Mouse (Mus musculus): ENCODE results near the gene Fgfr2.
"Not testable (repeated sequence)": the region's sequence is repeated elsewhere in the genome, so short reads cannot be mapped to it uniquely, and the experiment has no call there.

Gene Fgfr2

DNA sequence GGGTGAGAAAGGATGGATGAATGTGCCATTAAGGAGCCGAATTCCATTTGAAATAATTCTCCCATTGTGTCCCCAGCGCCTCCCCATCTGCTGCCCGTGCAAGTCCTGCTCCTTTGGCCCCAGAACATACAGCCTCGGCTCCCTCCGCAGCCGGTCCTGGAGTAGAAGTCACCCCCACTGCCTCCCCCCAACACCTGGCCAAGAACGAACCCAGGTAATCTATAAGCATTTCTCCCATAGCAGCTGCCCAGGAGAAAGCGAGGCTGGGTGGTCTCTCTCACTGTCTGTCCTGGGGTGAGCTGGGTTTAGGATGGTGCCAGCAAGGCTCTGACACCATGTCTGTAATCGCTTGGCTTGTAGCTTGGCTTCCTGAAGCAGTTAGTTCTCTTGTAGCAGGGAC is 2448.6 kb downstream of the Fgfr2 start:
- in situ Hi-C loops (cut with MboI; ENCODE audit: unreplicated experiment in 2 of 2): no loop called here

- in situ Hi-C loops (cut with MboI; ENCODE audit: unreplicated experiment in 2 of 2): no loop called here
These were observed 2449.7 kb downstream of the Fgfr2 start for GRCm38 (mm10) chr7:130673169-130674033.

GRCm38 (mm10) chr7:130671301-130671700 is 2451.8 kb downstream of the Fgfr2 start:
- in situ Hi-C loops (cut with MboI; ENCODE audit: unreplicated experiment in 2 of 2): no loop called here

GRCm38 (mm10) chr7:130670358-130670757 is 2452.8 kb downstream of the Fgfr2 start:
- in situ Hi-C loops (cut with MboI; ENCODE audit: unreplicated experiment in 2 of 2): no loop called here

DNA sequence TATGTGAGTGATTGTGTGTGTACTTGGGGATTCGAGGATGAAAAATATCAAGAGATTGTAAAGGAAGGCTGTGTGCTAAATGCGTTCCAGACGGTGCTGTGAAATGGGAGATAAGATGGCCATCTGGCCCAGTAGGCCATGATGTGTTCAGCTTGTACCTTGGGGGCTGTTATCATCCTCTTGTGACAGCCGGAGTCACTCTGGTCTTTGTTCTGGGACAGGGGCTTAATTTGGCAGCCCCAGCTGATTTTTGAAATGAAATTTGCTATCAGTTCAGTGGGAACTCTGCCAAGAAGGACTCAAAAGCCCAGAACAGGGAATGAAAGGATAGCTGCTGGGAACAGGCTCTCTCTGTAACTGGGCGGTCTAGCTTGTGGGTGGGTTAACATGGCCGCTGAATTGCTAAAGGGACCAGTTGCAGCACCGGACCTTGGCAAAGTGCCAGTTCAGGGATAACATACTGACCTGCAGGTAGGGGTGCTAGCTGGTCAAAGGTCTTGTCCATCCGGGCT is 2453.7 kb downstream of the Fgfr2 start:
- in situ Hi-C loops (cut with MboI; ENCODE audit: unreplicated experiment in 2 of 2): no loop called here

- in situ Hi-C loops (cut with MboI; ENCODE audit: unreplicated experiment in 2 of 2): no loop called here
These were observed 2454.3 kb downstream of the Fgfr2 start for GRCm38 (mm10) chr7:130668729-130669281.

- in situ Hi-C loops (cut with MboI; ENCODE audit: unreplicated experiment in 2 of 2): not testable (repeated sequence)
These were observed 2455.1 kb downstream of the Fgfr2 start for GRCm38 (mm10) chr7:130668013-130668412.

DNA sequence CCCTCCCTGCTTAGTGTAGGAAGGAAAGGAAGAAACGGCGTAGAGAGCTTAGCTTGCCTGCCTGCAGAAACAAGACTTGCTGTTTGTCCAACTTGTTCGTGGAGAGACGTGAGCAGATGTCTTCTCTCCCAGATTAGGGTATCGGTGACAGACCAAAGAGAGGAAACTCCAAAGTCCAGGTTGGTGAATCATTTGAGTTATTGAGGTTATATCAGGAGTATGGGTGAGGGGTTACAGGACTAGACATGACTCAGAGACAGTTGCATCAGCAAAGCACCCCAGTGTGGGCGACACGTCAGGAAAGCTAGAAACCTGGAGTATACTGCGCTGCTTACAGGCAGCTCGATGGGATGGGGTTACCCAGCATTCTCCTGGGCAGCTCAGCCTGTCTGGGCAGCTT is 2457.8 kb downstream of the Fgfr2 start:
- in situ Hi-C loops (cut with MboI; ENCODE audit: unreplicated experiment in 2 of 2): no loop called here

DNA sequence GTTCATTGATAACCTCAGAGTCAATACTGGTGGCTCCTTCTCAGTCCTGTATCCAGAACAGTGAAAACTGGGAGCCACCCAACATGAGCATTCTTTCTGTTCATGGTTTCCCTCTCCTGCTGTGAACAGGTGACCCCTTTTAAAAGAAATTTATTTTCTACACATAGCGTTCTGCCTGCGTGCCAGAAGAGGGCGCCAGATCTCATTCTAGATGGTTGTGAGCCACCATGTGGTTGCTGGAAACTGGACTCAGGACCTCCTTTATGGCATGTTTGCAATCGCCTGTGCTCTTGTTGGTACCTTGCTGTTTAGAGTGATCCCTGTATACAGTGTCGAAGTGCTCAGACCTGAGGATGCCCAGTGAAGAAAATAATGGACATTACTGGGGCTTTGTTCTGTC is 2458.5 kb downstream of the Fgfr2 start:
- in situ Hi-C loops (cut with MboI; ENCODE audit: unreplicated experiment in 2 of 2): no loop called here

GRCm38 (mm10) chr7:130664037-130664436 is 2459.1 kb downstream of the Fgfr2 start:
- in situ Hi-C loops (cut with MboI; ENCODE audit: unreplicated experiment in 2 of 2): no loop called here

DNA sequence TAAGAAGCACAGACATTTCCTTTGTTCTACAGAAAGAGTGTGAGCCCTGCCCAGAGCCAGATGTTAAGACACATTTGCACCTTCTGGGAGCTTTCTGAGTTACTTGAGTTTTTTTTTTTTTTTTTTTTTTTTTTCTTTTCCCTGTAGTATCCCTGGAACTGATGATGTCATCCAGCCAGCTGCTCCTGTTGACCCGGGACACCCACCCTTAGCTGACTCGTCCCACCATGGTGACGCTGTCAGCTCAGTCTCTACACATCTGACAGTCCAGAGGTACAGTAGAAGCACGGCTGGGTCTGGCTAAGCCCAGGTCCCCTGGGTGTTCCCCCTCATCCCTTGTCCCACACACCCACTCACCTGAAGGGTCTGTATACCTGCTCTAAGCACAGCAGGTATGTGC is 2460.3 kb downstream of the Fgfr2 start:
- in situ Hi-C loops (cut with MboI; ENCODE audit: unreplicated experiment in 2 of 2): no loop called here

- in situ Hi-C loops (cut with MboI; ENCODE audit: unreplicated experiment in 2 of 2): no loop called here
These were observed 2460.9 kb downstream of the Fgfr2 start for GRCm38 (mm10) chr7:130662250-130662649.

GRCm38 (mm10) chr7:130659129-130659528 is 2464.0 kb downstream of the Fgfr2 start:
- in situ Hi-C loops (cut with MboI; ENCODE audit: unreplicated experiment in 2 of 2): no loop called here

GRCm38 (mm10) chr7:130657751-130658150 is 2465.4 kb downstream of the Fgfr2 start:
- in situ Hi-C loops (cut with MboI; ENCODE audit: unreplicated experiment in 2 of 2): no loop called here

DNA sequence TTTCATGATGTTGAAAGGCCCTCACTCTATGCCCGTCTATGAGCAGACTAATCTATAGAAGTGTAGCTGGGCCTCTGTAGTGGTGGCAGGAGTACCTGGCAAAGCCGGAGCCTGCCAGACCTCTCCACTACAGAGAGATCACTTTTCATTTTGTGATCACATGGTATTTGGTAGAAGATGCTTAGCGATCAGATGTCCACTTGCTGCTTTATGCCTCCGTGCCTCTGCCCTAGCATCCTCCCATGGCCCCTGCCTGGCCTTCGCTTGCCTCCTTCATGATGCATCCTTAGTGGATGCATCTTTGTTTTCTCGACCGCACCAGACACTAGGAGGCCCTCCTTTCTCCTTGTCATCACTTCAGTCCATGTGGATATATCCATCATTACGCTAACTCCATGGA is 2466.2 kb downstream of the Fgfr2 start:
- in situ Hi-C loops (cut with MboI; ENCODE audit: unreplicated experiment in 2 of 2): no loop called here

- in situ Hi-C loops (cut with MboI; ENCODE audit: unreplicated experiment in 2 of 2): no loop called here
These were observed 2468.6 kb downstream of the Fgfr2 start for GRCm38 (mm10) chr7:130654562-130654961.

- in situ Hi-C loops (cut with MboI; ENCODE audit: unreplicated experiment in 2 of 2): no loop called here
These were observed 2470.1 kb downstream of the Fgfr2 start for GRCm38 (mm10) chr7:130653036-130653555.

DNA sequence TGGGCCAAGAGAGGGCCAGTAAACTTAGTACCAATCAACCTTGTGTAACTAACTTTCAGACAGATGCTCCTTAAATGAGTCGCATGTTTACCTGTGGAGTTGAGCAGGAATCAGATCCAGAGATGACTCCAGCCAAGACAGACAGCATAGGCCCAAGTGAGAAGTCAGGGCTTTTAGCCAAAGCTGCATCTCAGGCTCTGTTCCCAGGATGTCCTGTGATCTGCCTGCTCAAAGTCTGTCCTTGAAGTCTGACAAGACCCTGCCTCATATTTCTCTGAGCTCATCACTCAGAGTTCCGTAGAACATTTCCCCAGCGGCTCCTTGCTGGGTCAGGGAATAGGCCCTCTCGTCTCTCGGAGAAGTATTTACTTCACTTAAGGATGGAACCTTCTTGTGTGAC is 2472.5 kb downstream of the Fgfr2 start:
- in situ Hi-C loops (cut with MboI; ENCODE audit: unreplicated experiment in 2 of 2): no loop called here

DNA sequence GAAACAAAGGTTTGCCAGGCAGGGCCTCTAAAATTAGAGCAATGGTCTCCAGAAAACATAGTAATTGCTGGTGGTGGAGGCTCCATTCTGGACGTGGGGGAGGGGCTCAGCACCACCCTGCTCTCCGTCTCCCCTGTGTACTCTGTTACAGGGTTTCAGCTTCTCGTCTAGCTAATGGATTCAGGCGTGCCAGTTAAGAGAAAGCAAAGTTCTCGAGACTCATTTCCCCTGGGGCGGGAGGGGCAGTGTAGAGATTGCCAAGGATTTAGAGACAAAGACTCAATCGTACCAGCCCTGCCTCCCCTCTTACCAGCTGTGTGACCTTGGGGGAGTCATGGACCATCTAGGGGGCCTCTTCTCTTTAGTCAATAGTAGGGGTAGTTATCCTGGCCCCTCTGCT is 2473.9 kb downstream of the Fgfr2 start:
- in situ Hi-C loops (cut with MboI; ENCODE audit: unreplicated experiment in 2 of 2): no loop called here

GRCm38 (mm10) chr7:130648061-130648460 is 2475.1 kb downstream of the Fgfr2 start:
- in situ Hi-C loops (cut with MboI; ENCODE audit: unreplicated experiment in 2 of 2): no loop called here

DNA sequence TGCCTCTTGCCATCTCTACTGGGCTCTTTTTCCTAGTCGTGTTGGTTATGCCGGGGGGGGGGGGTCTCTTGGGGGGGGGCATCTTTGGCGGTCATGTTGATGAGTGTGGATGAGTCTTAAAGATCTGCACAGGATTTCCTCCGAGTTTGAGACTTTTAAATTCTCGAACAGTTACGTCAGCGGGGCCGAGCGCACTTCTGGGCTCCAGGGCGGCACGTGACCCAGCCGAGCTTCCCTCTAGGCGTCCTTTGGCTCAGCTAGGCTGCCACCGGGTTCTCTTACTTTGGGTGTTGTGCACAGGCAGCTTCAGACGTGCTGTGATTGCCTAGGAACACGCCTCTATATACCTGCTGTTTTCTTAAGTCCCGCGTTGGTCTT is 2476.4 kb downstream of the Fgfr2 start:
- in situ Hi-C loops (cut with MboI; ENCODE audit: unreplicated experiment in 2 of 2): no loop called here
